Mouse (Mus musculus) embryonic facial prominence, embryonic 15.5 days (tissue): ENCODE data around the gene Kcnb1. TPM values are rescaled to one million over a fixed set of nuclear protein-coding genes. Genes with fewer than 3 reads are reported as not detected.

Experiments used
- ATAC-seq: fragments of 200-750 bp; cut with Nextera tagmentation; 2 replicates; pipeline ENCODE4 v1.8.0; 2017; ENCODE audit warnings: low read depth, moderate TSS enrichment; ENCODE audit not compliant: insufficient number of reproducible peaks, low FRiP score, low TSS enrichment
- H3K27ac ChIP-seq: fragments of 300-500 bp; sonication (generic); replicated peaks from 2 replicates; pipeline ENCODE4 v1.5.1; 2015; ENCODE audit warnings: mild to moderate bottlenecking, inconsistent platforms
- H3K27me3 ChIP-seq: fragments of 300-500 bp; sonication (generic); 2 replicates; pipeline ENCODE4 v1.6.1; 2015; ENCODE audit warnings: inconsistent platforms
- H3K36me3 ChIP-seq: fragments of 300-500 bp; sonication (generic); 2 replicates; pipeline ENCODE4 v1.6.1; 2015; ENCODE audit warnings: mild to moderate bottlenecking, inconsistent platforms
- H3K4me1 ChIP-seq: fragments of 300-500 bp; sonication (generic); 2 replicates; pipeline ENCODE4 v1.6.1; 2015; ENCODE audit warnings: inconsistent platforms
- H3K4me2 ChIP-seq: fragments of 300-500 bp; sonication (generic); replicated peaks from 2 replicates; pipeline ENCODE4 v1.6.1; 2015; ENCODE audit warnings: mild to moderate bottlenecking, inconsistent platforms
- H3K4me3 ChIP-seq: fragments of 300-500 bp; sonication (generic); replicated peaks from 2 replicates; pipeline ENCODE4 v1.5.1; 2015; ENCODE audit warnings: mild to moderate bottlenecking, inconsistent platforms
- H3K9ac ChIP-seq: fragments of 300-500 bp; sonication (generic); 2 replicates; pipeline ENCODE4 v1.6.1; 2015; ENCODE audit warnings: inconsistent platforms
- H3K9me3 ChIP-seq: fragments of 300-500 bp; sonication (generic); replicated peaks from 2 replicates; pipeline ENCODE4 v1.6.1; 2016; ENCODE audit warnings: inconsistent platforms
- WGBS: fragments of 180-500 bp; shearing (Covaris S2); methylation state at CpG from one replicate; pipeline ENCODE4 v1.1.7; 2015; 5-methylcytosine and 5-hydroxymethylcytosine counted together
- polyA plus RNA-seq: library from polyadenylated mRNA; unstranded; fragments of >200 nt; fragmentation: Nextera tagmentation; extraction: Ambion mirVana; gene quantifications from 2 replicates; pipeline ENCODE4 v1.2.1, GENCODE M21; 2015

Kcnb1 gene
- polyA plus RNA-seq, 1 experiment from 2014 or later: 1.2 TPM

GRCm38 (mm10) chr2:167094688-167095087 is 95.3 kb downstream of the Kcnb1 start:
- WGBS: 88% methylated on average over 4 of the region's 4 CpGs
- no peak for ATAC-seq

GRCm38 (mm10) chr2:167093171-167093900 is 96.6 kb downstream of the Kcnb1 start:
- Histone ChIP-seq H3K4me2 (no peak overlapping the region), H3K27ac (no peak overlapping the region), H3K9ac (no peak overlapping the region), H3K4me1 (no peaks in the 10 kb centered on the region), H3K4me3 (no peak overlapping the region), H3K9me3 (no peaks in the 10 kb centered on the region), H3K27me3 (no peaks in the 10 kb centered on the region), H3K36me3 (no peaks in the 10 kb centered on the region)
- WGBS: 88% methylated on average over 13 of the region's 13 CpGs
- ATAC-seq: no peak

More at GRCm38 (mm10) chr2:167094688-167095087, 95.3 kb downstream of the Kcnb1 start:
- H3K4me2 ChIP-seq: no peak overlapping the region
- no peak overlapping the region for H3K9ac ChIP-seq
- no peaks in the 10 kb centered on the region for H3K36me3 ChIP-seq
- no peaks in the 10 kb centered on the region for H3K9me3 ChIP-seq
- no peaks in the 10 kb centered on the region for H3K4me1 ChIP-seq
- no peak overlapping the region for H3K27ac ChIP-seq
- no peaks in the 10 kb centered on the region for H3K27me3 ChIP-seq
- no peak overlapping the region for H3K4me3 ChIP-seq

- WGBS: 70% methylated on average over 1 of the region's 1 CpGs
- no peak overlapping the region for H3K27ac ChIP-seq
- no peaks in the 10 kb centered on the region for H3K27me3 ChIP-seq
- H3K9ac ChIP-seq: no peak overlapping the region
- H3K4me2 ChIP-seq: no peak overlapping the region
- no peak overlapping the region for H3K4me3 ChIP-seq
- no peak for ATAC-seq
- H3K36me3 ChIP-seq: no peaks in the 10 kb centered on the region
- no peaks in the 10 kb centered on the region for H3K9me3 ChIP-seq
- no peaks in the 10 kb centered on the region for H3K4me1 ChIP-seq
These were observed 99.7 kb downstream of the Kcnb1 start for GRCm38 (mm10) chr2:167090271-167090670.

- Histone ChIP-seq H3K36me3 (no peaks in the 10 kb centered on the region), H3K4me3 (no peak overlapping the region), H3K4me1 (0 out of 2 replicates have a peak, but pooled peaks cover under 1% of the 10 kb centered on the region), H3K9me3 (no peaks in the 10 kb centered on the region), H3K4me2 (no peak overlapping the region), H3K27me3 (no peaks in the 10 kb centered on the region), H3K9ac (no peak overlapping the region), H3K27ac (no peak overlapping the region)
- WGBS: 73% methylated on average over 5 of the region's 5 CpGs
- ATAC-seq: no peak
These were observed 103.1 kb downstream of the Kcnb1 start for GRCm38 (mm10) chr2:167086836-167087235.

GRCm38 (mm10) chr2:167086092-167086491 is 103.9 kb downstream of the Kcnb1 start:
- Histone ChIP-seq H3K27ac (no peak overlapping the region), H3K36me3 (no peaks in the 10 kb centered on the region), H3K4me3 (no peak overlapping the region), H3K9me3 (no peaks in the 10 kb centered on the region), H3K4me2 (no peak overlapping the region), H3K4me1 (peaks cover 8% of the 10 kb centered on the region; the same call in 1 of the 2 replicates), H3K9ac (no peak overlapping the region), H3K27me3 (no peaks in the 10 kb centered on the region)
- ATAC-seq: no peak
- WGBS: 74% methylated on average over 11 of the region's 11 CpGs

GRCm38 (mm10) chr2:167081639-167082038 is 108.3 kb downstream of the Kcnb1 start:
- Histone ChIP-seq H3K9me3 (no peaks in the 10 kb centered on the region), H3K27me3 (no peaks in the 10 kb centered on the region), H3K9ac (no peak overlapping the region), H3K4me1 (peaks cover 40% of the 10 kb centered on the region), H3K27ac (no peak overlapping the region), H3K4me3 (no peak overlapping the region), H3K36me3 (no peaks in the 10 kb centered on the region), H3K4me2 (no peak overlapping the region)
- ATAC-seq: no peak
- 41% methylated on average over 4 of the region's 4 CpGs for whole genome bisulfite sequencing

- Histone ChIP-seq H3K4me2 (no peak overlapping the region), H3K27me3 (no peaks in the 10 kb centered on the region), H3K4me3 (no peak overlapping the region), H3K9me3 (no peaks in the 10 kb centered on the region), H3K9ac (no peak overlapping the region), H3K36me3 (no peaks in the 10 kb centered on the region), H3K27ac (no peak overlapping the region), H3K4me1 (peaks cover 40% of the 10 kb centered on the region)
- no peak for ATAC-seq
- 53% methylated on average over 6 of the region's 6 CpGs for WGBS
These were observed 108.8 kb downstream of the Kcnb1 start for GRCm38 (mm10) chr2:167081135-167081534.

- H3K36me3 ChIP-seq: no peaks in the 10 kb centered on the region
- no peaks in the 10 kb centered on the region for H3K27me3 ChIP-seq
- no peak overlapping the region for H3K9ac ChIP-seq
- 82% methylated on average over 3 of the region's 3 CpGs for WGBS
- peak overlapping the region; percentile 80 for H3K27ac ChIP-seq
- no peak overlapping the region for H3K4me3 ChIP-seq
- no peak overlapping the region for H3K4me2 ChIP-seq
- ATAC-seq: no peak
- H3K4me1 ChIP-seq: peaks cover 40% of the 10 kb centered on the region
- no peaks in the 10 kb centered on the region for H3K9me3 ChIP-seq
These were observed 109.6 kb downstream of the Kcnb1 start for GRCm38 (mm10) chr2:167080387-167080786.

- no peaks in the 10 kb centered on the region for H3K9me3 ChIP-seq
- 0 out of 2 replicates have a peak overlapping the region, but pooled peaks have one; percentile 6 for H3K4me3 ChIP-seq
- H3K4me1 ChIP-seq: peaks cover 40% of the 10 kb centered on the region
- peak overlapping the region; percentile 30 for H3K4me2 ChIP-seq
- H3K27ac ChIP-seq: peak overlapping the region; percentile 80
- no peaks in the 10 kb centered on the region for H3K27me3 ChIP-seq
- WGBS: 17% methylated on average over 18 of the region's 18 CpGs
- H3K9ac ChIP-seq: no peak overlapping the region
- no peaks in the 10 kb centered on the region for H3K36me3 ChIP-seq
- peak; percentile 85 for ATAC-seq
These were observed 110.3 kb downstream of the Kcnb1 start for GRCm38 (mm10) chr2:167079535-167080257.

- peak; percentile 55; the same call in 1 of the 2 replicates for ATAC-seq
- no peaks in the 10 kb centered on the region for H3K27me3 ChIP-seq
- no peaks in the 10 kb centered on the region for H3K9me3 ChIP-seq
- no peaks in the 10 kb centered on the region for H3K36me3 ChIP-seq
- peaks cover 40% of the 10 kb centered on the region for H3K4me1 ChIP-seq
- WGBS: 26% methylated on average over 9 of the region's 9 CpGs
- H3K27ac ChIP-seq: peak overlapping the region; percentile 80
- no peak overlapping the region for H3K9ac ChIP-seq
- 0 out of 2 replicates have a peak overlapping the region, but pooled peaks have one; percentile 6 for H3K4me3 ChIP-seq
- peak overlapping the region; percentile 30 for H3K4me2 ChIP-seq
These were observed 110.9 kb downstream of the Kcnb1 start for GRCm38 (mm10) chr2:167078931-167079495.

- H3K4me2 ChIP-seq: peak overlapping the region; percentile 30
- WGBS: 37% methylated on average over 7 of the region's 7 CpGs
- peak overlapping the region; percentile 80 for H3K27ac ChIP-seq
These were observed 111.5 kb downstream of the Kcnb1 start for GRCm38 (mm10) chr2:167078486-167078885.

More at GRCm38 (mm10) chr2:167078486-167078885, 111.5 kb downstream of the Kcnb1 start:
- no peaks in the 10 kb centered on the region for H3K36me3 ChIP-seq
- H3K9ac ChIP-seq: no peak overlapping the region
- H3K4me3 ChIP-seq: no peak overlapping the region
- no peak for ATAC-seq
- peaks cover 40% of the 10 kb centered on the region for H3K4me1 ChIP-seq
- no peaks in the 10 kb centered on the region for H3K9me3 ChIP-seq
- H3K27me3 ChIP-seq: no peaks in the 10 kb centered on the region
